Mouse (Mus musculus) CH12.LX (cell line): ENCODE measurements at regions not wholly inside any gene's neighbourhood (a gene's known extent, or its start where the extent isn't known, plus 50 kb on each side); places are given as distances from the start of the nearest gene placed in this dataset.

Source experiments
- DNase-seq: peaks from one replicate; pipeline ENCODE4 v3.0.0-alpha.2; 2013; ENCODE audit errors: extremely low read depth
- H3K27ac ChIP-seq: 2 replicates; pipeline ENCODE4 v1.5.1; 2012; ENCODE audit warnings: low read depth, mild to moderate bottlenecking, control low read depth, moderate library complexity; ENCODE audit not compliant: insufficient read depth
- H3K27me3 ChIP-seq: replicated peaks from 2 replicates; pipeline ENCODE3; 2012; ENCODE audit warnings: inconsistent platforms
- H3K36me3 ChIP-seq, 2 experiments: replicated peaks in 1 of 2; 2 replicates each; pipeline versions ENCODE3 to v1.6.1; 2012; ENCODE audit warnings: inconsistent platforms in 1 of 2, low read length in 1 of 2, mild to moderate bottlenecking in 1 of 2, mixed read lengths in 1 of 2, moderate library complexity in 1 of 2; ENCODE audit not compliant: control insufficient read depth in 1 of 2, insufficient read depth in 1 of 2
- H3K4me1 ChIP-seq, 2 experiments: 2 replicates each; pipeline ENCODE4 v1.6.1; 2012; ENCODE audit warnings: inconsistent platforms in 1 of 2, moderate library complexity in 1 of 2; ENCODE audit not compliant: insufficient read depth in 2 of 2, control insufficient read depth in 1 of 2
- H3K4me2 ChIP-seq: 2 replicates; pipeline ENCODE4 v1.6.1; 2012; ENCODE audit warnings: low read depth, mild to moderate bottlenecking, control low read depth; ENCODE audit not compliant: poor library complexity, insufficient read depth, severe bottlenecking
- H3K4me3 ChIP-seq, 3 experiments: fragments of 150-350 bp in 1 of 3; sonication (generic) in 1 of 3; replicated peaks in 1 of 3; 2 replicates each; pipeline versions ENCODE3 to v1.5.1; 2011 to 2012; ENCODE audit warnings: low read depth in 2 of 3, low read length in 2 of 3, mild to moderate bottlenecking in 2 of 3, moderate library complexity in 2 of 3, control low read depth in 1 of 3, improper control_type of control experiment in 1 of 3, inconsistent platforms in 1 of 3, mixed read lengths in 1 of 3; ENCODE audit not compliant: poor library complexity in 1 of 3
- H3K79me2 ChIP-seq: replicated peaks from 2 replicates; pipeline ENCODE4 v1.6.1; 2012; ENCODE audit warnings: mild to moderate bottlenecking, moderate library complexity; ENCODE audit not compliant: control insufficient read depth, poor library complexity, insufficient read depth, severe bottlenecking; ENCODE audit errors: extremely low read depth
- H3K9ac ChIP-seq: 2 replicates; pipeline ENCODE4 v1.6.1; 2012; ENCODE audit warnings: low read depth, mild to moderate bottlenecking, control low read depth, moderate library complexity; ENCODE audit not compliant: insufficient read depth
- H3K9me3 ChIP-seq: replicated peaks from 2 replicates; pipeline ENCODE3; 2012; ENCODE audit warnings: low read length, inconsistent platforms, mixed read lengths
- E2F4 ChIP-seq: IDR thresholded peaks from 2 replicates; pipeline ENCODE4 v1.6.1; 2011; ENCODE audit warnings: low read depth, low read length, improper control_type of control experiment; ENCODE audit not compliant: insufficient replicate concordance
- ETS1 ChIP-seq: conservative IDR thresholded peaks from 2 replicates; pipeline ENCODE4 v1.6.1; 2012; ENCODE audit warnings: low read depth, mild to moderate bottlenecking, inconsistent platforms, low read length, improper control_type of control experiment, moderate library complexity
- HCFC1 ChIP-seq: IDR thresholded peaks from 2 replicates; pipeline ENCODE4 v1.6.1; 2012; ENCODE audit warnings: low read depth, mild to moderate bottlenecking, inconsistent platforms, low read length, improper control_type of control experiment
- IRF4 ChIP-seq: IDR thresholded peaks from 2 replicates; pipeline ENCODE4 v1.6.1; 2014; ENCODE audit warnings: low read depth, mild to moderate bottlenecking, inconsistent platforms, low read length, improper control_type of control experiment
- JUN ChIP-seq: IDR thresholded peaks from 2 replicates; pipeline ENCODE4 v1.6.1; 2011; ENCODE audit warnings: low read depth, mild to moderate bottlenecking, low read length, improper control_type of control experiment, moderate library complexity; ENCODE audit not compliant: insufficient read depth
- KAT2A ChIP-seq: IDR thresholded peaks from 2 replicates; pipeline ENCODE4 v1.6.1; 2012; ENCODE audit warnings: low read length, improper control_type of control experiment, inconsistent platforms; ENCODE audit not compliant: insufficient replicate concordance
- MAX ChIP-seq: IDR thresholded peaks from 2 replicates; pipeline ENCODE4 v1.6.1; 2011; ENCODE audit warnings: low read length, improper control_type of control experiment
- MAZ ChIP-seq: IDR thresholded peaks from 2 replicates; pipeline ENCODE4 v1.6.1; 2012; ENCODE audit warnings: low read depth, mild to moderate bottlenecking, inconsistent platforms, low read length, improper control_type of control experiment, moderate library complexity
- MEF2A ChIP-seq: IDR thresholded peaks from 2 replicates; pipeline ENCODE4 v1.6.1; 2014; ENCODE audit warnings: low read depth, mild to moderate bottlenecking, inconsistent platforms, low read length, improper control_type of control experiment, borderline replicate concordance
- MXI1 ChIP-seq: IDR thresholded peaks from 2 replicates; pipeline ENCODE4 v1.6.1; 2011; ENCODE audit warnings: mild to moderate bottlenecking, low read depth, low read length, improper control_type of control experiment
- MYC ChIP-seq: IDR thresholded peaks from 2 replicates; pipeline ENCODE4 v1.6.1; 2011; ENCODE audit warnings: low read depth, mild to moderate bottlenecking, improper control_type of control experiment, low read length
- NRF1 ChIP-seq: IDR thresholded peaks from 2 replicates; pipeline ENCODE4 v1.6.1; 2014; ENCODE audit warnings: low read depth, mild to moderate bottlenecking, inconsistent platforms, low read length, improper control_type of control experiment, moderate library complexity
- PAX5 ChIP-seq: IDR thresholded peaks from 2 replicates; pipeline ENCODE4 v1.6.1; 2012; ENCODE audit warnings: low read length, inconsistent platforms, mixed read lengths
- POLR2A ChIP-seq: IDR thresholded peaks from 2 replicates; pipeline ENCODE4 v1.6.1; 2011; ENCODE audit warnings: low read depth, mild to moderate bottlenecking, improper control_type of control experiment, low read length
- POLR2AphosphoS2 ChIP-seq: IDR thresholded peaks from 2 replicates; pipeline ENCODE4 v1.6.1; 2011; ENCODE audit warnings: low read depth, low read length, improper control_type of control experiment
- RAD21 ChIP-seq: IDR thresholded peaks from 2 replicates; pipeline ENCODE4 v1.6.1; 2011; ENCODE audit warnings: low read depth, mild to moderate bottlenecking, low read length, improper control_type of control experiment, moderate library complexity
- SIN3A ChIP-seq: IDR thresholded peaks from 2 replicates; pipeline ENCODE4 v1.6.1; 2012; ENCODE audit warnings: low read length, improper control_type of control experiment, inconsistent platforms
- SMC3 ChIP-seq: IDR thresholded peaks from 2 replicates; pipeline ENCODE4 v1.6.1; 2011; ENCODE audit warnings: low read depth, low read length, improper control_type of control experiment
- TCF12 ChIP-seq: IDR thresholded peaks from 2 replicates; pipeline ENCODE4 v1.6.1; 2014; ENCODE audit warnings: low read depth, mild to moderate bottlenecking, inconsistent platforms, low read length, improper control_type of control experiment
- UBTF ChIP-seq: IDR thresholded peaks from 2 replicates; pipeline ENCODE4 v1.6.1; 2012; ENCODE audit warnings: low read depth, mild to moderate bottlenecking, inconsistent platforms, low read length, improper control_type of control experiment, moderate library complexity
- USF2 ChIP-seq: conservative IDR thresholded peaks from 2 replicates; pipeline ENCODE4 v1.6.1; 2011; ENCODE audit warnings: low read depth, low read length, improper control_type of control experiment
- ZC3H11A ChIP-seq: IDR thresholded peaks from 2 replicates; pipeline ENCODE4 v1.6.1; 2012; ENCODE audit warnings: low read depth, mild to moderate bottlenecking, inconsistent platforms, low read length, improper control_type of control experiment
- ZKSCAN1 ChIP-seq: IDR thresholded peaks from 2 replicates; pipeline ENCODE4 v1.6.1; 2012; ENCODE audit warnings: low read depth, inconsistent platforms, low read length, improper control_type of control experiment, borderline replicate concordance
- ZMIZ1 ChIP-seq: IDR thresholded peaks from 2 replicates; pipeline ENCODE4 v1.6.1; 2012; ENCODE audit warnings: low read depth, mild to moderate bottlenecking, inconsistent platforms, low read length, improper control_type of control experiment
- dilution Hi-C: fragments of 300-500 bp; cut with MboI; formaldehyde crosslinking; loops from 2 replicates; pipeline ENCODE4 v1.14.3; 2020; ENCODE audit warnings: low sequenced_read_pairs; ENCODE audit not compliant: extremely low pct_unique_long_range_greater_than_20kb, extremely low pct_ligation_motif_present
- in situ Hi-C: fragments of 300-500 bp; cut with MboI; formaldehyde crosslinking; loops from 3 replicates; pipeline ENCODE4 v1.14.3; 2019; ENCODE audit warnings: low sequenced_read_pairs, low pct_ligation_motif_present, low pct_unique_long_range_greater_than_20kb, mixed read lengths

GRCm38 (mm10) chr4:47707966-47708365 is 233.5 kb downstream of the Sec61b start:
- no peak for DNase-seq
- Histone ChIP-seq H3K9me3 (no peaks in the 10 kb centered on the region), H3K4me2 (no peak overlapping the region), H3K36me3 (no peaks in the 10 kb centered on the region), H3K4me1 (peaks cover 3 to 14% of the 10 kb centered on the region in 2 experiments; a peak in 2 of 4 replicates), H3K27ac (no peak overlapping the region), H3K79me2 (no peaks in the 10 kb centered on the region), H3K4me3 (no peak overlapping the region), H3K9ac (no peak overlapping the region), H3K27me3 (no peaks in the 10 kb centered on the region)
- dilution Hi-C loops = no loop called here
- in situ Hi-C loops = no loop called here
- TF ChIP-seq POLR2A (no peak), POLR2AphosphoS2 (no peak), ETS1 (no peak), TCF12 (no peak), PAX5 (no peak), MAX (no peak), MAZ (no peak), NRF1 (no peak), MXI1 (no peak), E2F4 (no peak)

DNA sequence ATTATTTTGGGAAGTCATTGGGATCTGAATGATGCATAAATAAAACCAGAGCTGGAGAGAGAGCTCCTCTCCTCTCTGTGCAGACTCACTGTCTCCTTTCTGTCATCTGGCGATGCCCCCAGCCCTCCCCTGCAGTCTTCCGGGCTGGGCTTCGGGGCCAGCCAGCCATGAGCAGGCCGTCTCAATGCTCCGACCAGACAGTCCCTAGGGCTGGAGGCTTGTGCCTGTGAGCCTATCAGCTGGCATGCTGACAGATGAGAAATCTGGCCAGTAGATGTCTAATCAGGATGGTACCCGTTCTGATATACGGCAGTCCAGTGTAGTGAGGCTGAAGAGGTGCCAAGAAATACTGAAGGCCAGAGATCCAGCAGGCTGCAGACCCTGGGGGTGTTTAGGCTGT is 238.9 kb downstream of the Sec61b start:
- no peak for DNase-seq
- H3K4me3 ChIP-seq = no peak overlapping the region
- no peak overlapping the region for H3K4me2 ChIP-seq
- dilution Hi-C loops = no loop called here
- no peaks in the 10 kb centered on the region for H3K9me3 ChIP-seq
- in situ Hi-C loops = no loop called here
- no peaks in the 10 kb centered on the region for H3K4me1 ChIP-seq
- H3K79me2 ChIP-seq = no peaks in the 10 kb centered on the region
- no peak for TF ChIP-seq NRF1
- TF ChIP-seq KAT2A = no peak
- no peak for TF ChIP-seq IRF4
- no peak for TF ChIP-seq MXI1
- TF ChIP-seq SIN3A = no peak
- no peak for TF ChIP-seq JUN
- TF ChIP-seq PAX5 = no peak
- H3K9ac ChIP-seq = no peak overlapping the region
- no peaks in the 10 kb centered on the region for H3K27me3 ChIP-seq
- no peak overlapping the region for H3K27ac ChIP-seq
- H3K36me3 ChIP-seq = no peaks in the 10 kb centered on the region

DNA sequence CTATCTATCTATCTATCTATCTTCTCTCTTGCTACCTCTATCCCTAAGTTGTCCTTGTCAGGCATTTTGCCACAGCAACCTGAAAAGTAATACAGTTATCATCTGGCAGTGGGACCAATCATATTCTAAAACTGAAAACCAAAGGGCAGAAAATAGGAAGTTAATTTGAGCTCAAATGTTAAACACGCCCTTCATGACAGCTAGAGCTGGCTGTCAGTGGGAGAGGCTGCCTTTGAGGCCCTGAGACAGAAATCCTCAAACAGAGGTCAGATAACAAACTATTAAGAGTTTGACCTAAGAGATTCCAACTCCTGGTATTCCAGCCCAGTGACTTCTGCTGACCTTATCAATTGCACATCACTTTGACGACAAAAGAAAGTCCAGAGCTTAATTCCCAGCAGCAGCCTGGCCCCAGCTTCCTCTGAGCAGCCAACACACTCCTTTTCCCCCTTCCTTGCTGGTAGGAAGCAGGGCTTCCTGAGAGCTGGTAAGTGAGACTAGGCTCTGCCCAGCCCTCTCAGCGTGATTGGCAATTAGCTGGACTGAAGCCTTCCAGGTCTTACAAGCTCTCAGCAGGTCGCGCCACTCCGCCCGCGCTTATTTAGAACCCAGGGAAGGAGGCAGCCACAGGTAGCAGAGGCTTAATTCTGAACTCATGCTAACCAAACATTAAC is 250.0 kb downstream of the Sec61b start:
- dilution Hi-C loops = no loop called here
- H3K79me2 ChIP-seq = no peaks in the 10 kb centered on the region
- no peak overlapping the region for H3K4me2 ChIP-seq
- TF ChIP-seq PAX5 = no peak
- TF ChIP-seq TCF12 = no peak
- TF ChIP-seq ZMIZ1 = no peak
- TF ChIP-seq USF2 = no peak
- no peak for TF ChIP-seq ZKSCAN1
- TF ChIP-seq JUN = no peak
- no peak for TF ChIP-seq HCFC1
- TF ChIP-seq MYC = no peak
- no peak for TF ChIP-seq SMC3
- TF ChIP-seq KAT2A = no peak
- TF ChIP-seq MEF2A = no peak
- TF ChIP-seq ZC3H11A = no peak
- TF ChIP-seq UBTF = no peak
- TF ChIP-seq RAD21 = no peak
- no peak for TF ChIP-seq NRF1
- H3K36me3 ChIP-seq = no peaks in the 10 kb centered on the region
- no peak for DNase-seq
- no peaks in the 10 kb centered on the region for H3K9me3 ChIP-seq
- in situ Hi-C loops = no loop called here
- H3K9ac ChIP-seq = no peak overlapping the region
- H3K27ac ChIP-seq = no peak overlapping the region
- no peak overlapping the region for H3K4me3 ChIP-seq
- H3K4me1 ChIP-seq = no peaks in the 10 kb centered on the region; a peak in 1 of 4 replicates
- no peaks in the 10 kb centered on the region for H3K27me3 ChIP-seq
